Mouse (Mus musculus) hindlimb bud, embryonic 11.5 days (tissue): ENCODE results near the gene Kif19a.

Experiments used
- DNase-seq: peaks from one replicate; pipeline ENCODE4 v3.0.0-alpha.2; 2012; ENCODE audit warnings: low read depth, low spot score; ENCODE audit errors: extremely low spot score

Gene Kif19a

GRCm38 (mm10) chr11:114771896-114772295, 6.7 kb downstream of the Kif19a start:
- DNase-seq: no peak

DNA sequence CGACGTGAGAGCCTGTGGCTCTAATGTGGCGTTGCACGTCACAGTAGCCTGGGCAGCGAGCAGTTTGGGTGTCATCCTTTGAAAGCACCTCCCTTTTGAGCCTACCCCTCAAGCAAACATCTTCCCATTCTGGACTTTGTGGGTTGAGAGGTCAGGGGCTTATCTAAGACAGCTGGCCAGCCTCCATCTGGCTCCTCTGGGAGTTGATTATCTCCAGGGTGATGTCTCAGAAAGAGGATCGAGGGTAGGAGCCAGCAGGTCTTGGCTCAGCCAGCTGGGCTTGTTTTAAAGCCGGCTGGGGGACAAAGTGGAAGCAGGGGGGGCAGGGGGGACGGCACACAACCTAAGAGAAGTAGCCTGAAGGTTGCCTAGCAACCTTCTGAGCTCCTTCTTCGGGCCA, 14.9 kb downstream of the Kif19a start:
- no peak for DNase-seq

DNA sequence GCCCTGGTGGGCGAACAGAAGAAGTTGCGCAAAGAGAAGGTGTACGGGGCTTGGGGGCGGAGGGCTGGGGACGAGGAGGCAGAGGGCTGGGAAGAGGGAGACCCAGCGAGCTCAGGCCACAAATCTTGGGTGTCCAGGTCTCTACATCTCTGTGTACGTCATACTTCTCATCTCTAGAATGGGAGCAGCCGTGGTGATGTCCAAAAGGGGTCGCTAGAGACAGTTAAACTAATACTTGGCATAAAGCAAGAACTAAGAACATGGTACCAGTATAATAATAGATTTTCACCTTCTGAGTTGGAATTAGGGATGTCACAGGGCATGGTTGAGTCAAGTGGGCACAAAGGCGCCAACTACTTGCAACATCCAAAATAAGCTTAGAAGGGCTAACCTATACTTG, 20.7 kb downstream of the Kif19a start:
- DNase-seq: no peak

- DNase-seq: no peak
Measured at GRCm38 (mm10) chr11:114786326-114786725, 21.1 kb downstream of the Kif19a start.

DNA sequence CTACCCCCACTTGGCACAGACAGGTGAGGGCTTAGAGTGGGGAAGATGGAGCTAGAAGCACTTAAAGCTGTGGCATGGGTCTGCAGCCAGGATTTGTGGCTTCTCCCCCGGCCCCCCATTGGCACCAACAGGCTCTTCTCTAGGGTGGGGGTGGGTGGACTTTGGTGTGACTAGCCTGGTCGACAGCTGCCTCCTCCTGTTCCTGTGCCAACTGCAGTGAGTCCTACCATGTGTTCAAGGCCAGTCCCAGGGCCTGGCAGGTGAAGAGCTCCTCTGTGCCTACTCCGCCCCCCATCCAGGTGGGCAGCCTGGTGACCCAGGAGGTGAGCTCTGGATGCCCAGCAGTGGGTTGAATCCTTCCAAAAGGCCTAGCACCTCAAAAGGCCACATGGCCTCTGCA, 22.4 kb downstream of the Kif19a start:
- no peak for DNase-seq

DNA sequence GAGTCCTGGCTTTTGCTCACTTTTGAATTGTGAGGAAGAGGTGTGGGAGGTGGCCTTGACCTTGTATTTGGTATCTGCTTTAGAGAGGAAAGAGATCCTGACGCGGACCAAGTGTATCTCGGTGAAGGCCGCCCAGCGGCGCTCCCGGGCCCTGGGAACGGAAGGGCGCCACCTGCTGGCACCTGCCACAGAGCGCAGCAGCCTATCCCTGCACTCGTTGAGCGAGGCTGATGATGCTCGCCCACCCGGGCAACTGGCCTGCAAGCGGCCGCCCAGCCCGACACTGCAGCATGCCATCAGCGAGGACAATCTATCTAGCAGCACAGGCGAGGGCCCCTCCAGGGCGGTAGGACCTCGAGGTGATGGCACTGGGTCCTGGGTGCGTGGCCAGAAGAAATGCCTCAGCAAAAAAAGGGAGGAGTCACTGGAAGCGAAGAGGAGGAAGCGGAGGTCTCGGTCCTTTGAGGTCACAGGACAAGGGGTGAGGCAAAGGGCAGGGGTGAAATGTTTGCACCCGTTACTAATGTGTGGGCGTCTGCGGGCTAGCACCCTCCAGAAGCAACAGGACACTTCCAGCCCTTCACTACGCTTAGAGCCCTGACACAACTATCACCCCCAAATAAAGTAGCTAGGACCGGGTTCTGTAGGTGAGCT, 24.0 kb downstream of the Kif19a start:
- DNase-seq: no peak

GRCm38 (mm10) chr11:114789716-114790115, 24.5 kb downstream of the Kif19a start:
- DNase-seq: no peak

DNA sequence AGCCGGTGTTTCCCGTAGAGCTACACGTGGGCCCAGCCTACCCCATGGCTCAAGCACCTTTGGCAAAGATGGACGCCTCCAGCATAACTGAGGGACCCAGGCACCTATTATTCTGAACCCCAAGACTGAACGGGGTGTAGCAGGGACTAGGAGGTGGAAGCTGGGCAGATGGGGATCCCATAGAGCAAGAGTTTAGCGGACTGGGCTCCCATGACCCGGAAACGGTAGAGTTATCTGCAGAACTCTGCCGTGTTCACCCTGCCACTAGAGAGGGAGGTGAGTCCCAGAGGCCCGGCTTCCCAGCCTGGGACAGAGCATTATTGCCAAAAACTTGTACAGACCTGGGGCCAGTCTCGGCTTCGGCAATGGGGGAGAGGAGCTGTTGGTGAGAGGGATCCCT, 25.0 kb downstream of the Kif19a start:
- no peak for DNase-seq

GRCm38 (mm10) chr11:114790841-114791240, 25.7 kb downstream of the Kif19a start:
- DNase-seq: no peak

- DNase-seq: no peak
Measured at GRCm38 (mm10) chr11:114791351-114791889, 26.2 kb downstream of the Kif19a start.

- DNase-seq: no peak
Measured at GRCm38 (mm10) chr11:114791891-114792411, 26.8 kb downstream of the Kif19a start.

DNA sequence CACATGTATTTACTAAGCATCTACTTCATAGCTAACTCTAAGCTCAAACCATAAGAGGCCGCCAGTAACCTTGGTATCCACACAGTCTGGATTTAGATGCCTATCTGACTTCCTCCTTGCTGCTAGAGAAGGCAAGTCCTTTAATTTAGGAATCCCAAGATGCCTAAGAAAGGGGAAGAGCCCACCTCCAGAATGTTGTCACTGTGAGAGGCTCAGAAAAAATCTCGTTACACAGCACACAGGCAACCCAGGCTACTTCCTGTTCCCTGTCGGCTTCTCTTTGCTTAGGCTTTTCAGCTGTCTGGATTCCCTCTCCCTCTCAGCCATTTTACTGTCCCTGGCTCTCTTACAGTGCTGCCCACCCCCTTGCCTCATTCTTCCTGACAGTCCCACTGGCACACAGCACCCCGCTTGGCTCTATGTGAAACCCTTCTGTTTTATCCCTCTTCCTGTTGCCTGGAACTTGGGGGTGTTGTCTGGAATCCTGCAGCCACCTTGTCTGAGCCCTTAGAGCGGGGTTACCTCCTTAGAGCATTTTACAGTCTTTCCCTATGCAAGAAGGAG, 27.8 kb downstream of the Kif19a start:
- DNase-seq: no peak

DNA sequence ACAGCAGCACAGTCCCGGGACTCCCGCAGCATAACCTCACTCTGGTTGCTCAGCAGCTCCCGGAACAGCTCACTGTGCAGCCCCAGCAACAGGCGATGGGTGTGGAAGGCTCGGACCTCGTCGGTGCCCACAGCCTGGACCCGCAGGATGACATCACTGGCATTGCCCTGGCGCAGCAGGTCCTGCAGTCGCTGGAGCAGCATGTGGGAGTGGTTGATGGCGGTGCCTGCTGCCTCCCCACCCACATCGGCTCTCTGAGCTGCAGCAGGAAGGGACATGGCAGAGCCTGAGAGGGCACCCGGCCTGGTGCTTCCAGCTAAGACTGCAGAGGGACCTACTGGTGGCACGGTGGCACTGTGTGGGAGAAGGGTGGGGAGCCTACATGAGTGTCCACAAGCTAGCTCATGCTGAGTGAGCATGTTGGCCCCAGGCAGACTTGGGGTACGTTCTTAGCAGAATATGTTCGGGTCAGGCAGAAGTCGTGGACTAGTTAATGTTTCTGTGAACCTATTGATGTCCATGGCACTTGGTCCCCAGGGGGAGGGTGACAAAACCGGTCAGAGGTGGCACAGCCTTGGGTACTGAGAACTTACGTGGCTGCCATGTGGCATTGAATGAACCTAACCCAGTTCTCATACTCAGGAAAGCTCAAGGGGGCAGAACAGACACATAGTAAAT, 28.8 kb downstream of the Kif19a start:
- DNase-seq: no peak

- no peak for DNase-seq
Measured at GRCm38 (mm10) chr11:114794691-114795090, 29.5 kb downstream of the Kif19a start.

DNA sequence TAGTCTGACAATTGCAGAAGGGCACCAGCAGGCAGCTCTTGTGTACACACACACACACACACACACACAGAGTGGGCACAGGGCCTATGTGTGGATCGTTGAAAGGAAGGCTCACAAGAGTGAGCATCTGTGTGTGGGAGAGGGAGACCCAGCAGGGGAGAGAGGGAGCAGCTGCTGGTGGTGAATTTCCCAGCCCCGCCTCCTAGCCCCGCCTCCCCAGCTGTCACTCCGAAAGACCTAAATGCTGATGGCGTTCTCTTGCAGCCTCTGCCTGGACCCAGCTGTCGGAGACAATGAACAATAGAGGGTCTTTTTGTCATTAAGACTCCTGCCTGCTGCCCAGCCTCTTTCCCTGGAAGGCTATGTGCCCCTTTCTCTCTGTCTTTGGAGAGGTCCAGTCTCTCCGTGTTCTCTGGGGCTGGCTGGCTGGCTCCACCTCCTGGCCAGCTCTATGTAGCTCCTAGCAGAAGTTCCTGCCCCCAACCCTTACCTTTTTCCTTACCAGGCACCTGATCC, 30.1 kb downstream of the Kif19a start:
- no peak for DNase-seq

GRCm38 (mm10) chr11:114795848-114796322, 30.7 kb downstream of the Kif19a start, which contains the start of gene Btbd17:
Gene Btbd17, minus strand, starts transcription at chr11:114795945.
- no peak for DNase-seq

GRCm38 (mm10) chr11:114797176-114797575, 32.0 kb downstream of the Kif19a start:
- DNase-seq: no peak

DNA sequence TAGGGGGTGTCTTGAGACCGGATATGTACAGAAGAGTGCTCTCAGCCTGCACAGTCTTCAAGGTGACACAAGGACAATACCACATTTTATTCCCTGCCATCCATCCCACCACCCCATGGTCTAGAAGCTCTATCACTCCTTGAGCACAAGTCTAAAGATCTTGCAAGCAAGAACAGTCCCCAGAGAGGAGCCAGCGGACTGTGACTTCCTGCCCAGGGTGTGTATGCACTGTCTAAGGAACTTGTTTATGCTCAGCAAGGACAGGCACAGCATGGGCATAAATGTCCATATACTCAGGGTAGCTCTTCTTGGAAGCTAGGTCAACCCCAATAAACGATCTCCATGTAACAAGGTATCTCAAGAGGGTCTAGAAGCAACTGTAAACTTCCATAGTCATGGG, 32.8 kb downstream of the Kif19a start:
- no peak for DNase-seq

DNA sequence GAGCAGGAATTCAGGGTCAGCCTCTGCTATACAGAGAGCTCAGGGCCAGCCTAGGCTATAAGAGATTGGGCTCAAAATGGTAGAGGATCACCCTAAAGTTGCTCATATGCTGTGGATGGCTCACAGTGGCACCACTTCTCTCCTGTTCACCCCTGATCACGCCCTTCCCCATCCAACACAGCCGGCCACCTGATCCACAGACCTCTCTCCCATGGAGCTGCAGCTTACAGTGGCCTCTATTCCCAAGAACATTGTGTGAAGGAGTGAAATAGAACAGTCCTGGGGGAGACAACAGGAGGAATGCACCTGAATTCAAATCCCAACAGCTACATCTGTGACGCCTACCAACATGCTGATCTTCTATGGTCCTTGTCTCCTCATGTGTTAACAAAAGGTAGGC, 33.4 kb downstream of the Kif19a start, which contains the start of gene Gpr142:
Gene Gpr142, plus strand, starts transcription at position 301 of the 400 bp plus-strand sequence.
- no peak for DNase-seq

DNA sequence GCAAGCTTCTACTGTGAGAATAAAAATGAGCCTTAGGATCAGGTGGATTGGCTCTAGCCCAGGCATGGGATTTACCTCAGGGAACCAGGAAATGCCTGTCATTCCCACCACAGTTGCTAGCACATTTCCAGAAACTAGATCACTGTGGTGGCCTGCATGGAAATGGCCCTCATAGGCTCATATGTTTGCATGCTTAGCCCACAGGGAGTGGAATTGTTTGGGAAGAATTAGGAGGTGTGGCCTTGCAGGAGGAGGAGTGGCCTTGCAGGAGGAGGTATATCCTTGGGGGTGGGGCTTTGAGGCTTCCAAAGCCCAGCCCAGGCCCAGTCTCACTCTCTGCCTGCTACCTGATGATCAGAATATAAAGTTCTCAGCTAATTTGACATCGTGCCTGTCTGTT, 36.7 kb downstream of the Kif19a start:
- DNase-seq: no peak

GRCm38 (mm10) chr11:114802540-114803267, 37.5 kb downstream of the Kif19a start:
- no peak for DNase-seq
